Mouse (Mus musculus): ENCODE measurements around the gene Snap25.

Snap25 gene

DNA sequence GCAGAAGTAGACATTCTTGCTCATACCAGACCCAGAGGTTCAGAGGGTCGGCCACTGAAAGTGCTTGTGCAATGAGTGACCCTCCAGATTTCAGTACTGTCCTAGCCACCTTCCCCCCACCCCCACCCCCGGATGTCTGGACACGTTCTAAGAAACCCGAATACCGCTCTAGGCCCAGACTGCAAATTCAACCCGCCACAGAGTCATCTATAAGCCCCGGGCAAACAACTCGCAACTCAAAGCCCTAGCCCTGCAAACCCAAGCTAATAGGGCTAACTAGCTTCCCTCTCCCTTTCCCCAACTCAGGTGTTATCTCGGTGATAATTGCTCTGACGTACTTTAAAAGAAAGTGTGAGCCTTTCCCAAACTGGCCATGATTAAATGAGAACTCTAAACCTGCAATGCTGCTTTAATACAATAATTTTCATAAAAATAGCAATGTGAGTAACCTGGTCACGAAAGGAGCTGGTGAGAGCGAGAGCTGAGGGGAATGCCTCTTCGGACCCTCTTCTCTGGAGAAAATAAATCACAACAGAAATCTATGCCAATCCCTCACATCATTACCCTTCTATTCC lies 725 bp upstream of the Snap25 start:
- DNase-seq (ENCODE audit: inconsistent ontology term): no peak

- peak; percentile 79 for DNase-seq (ENCODE audit: inconsistent ontology term)
Observed at GRCm38 (mm10) chr2:136714008-136714411, 757 bp downstream of the Snap25 start.

DNA sequence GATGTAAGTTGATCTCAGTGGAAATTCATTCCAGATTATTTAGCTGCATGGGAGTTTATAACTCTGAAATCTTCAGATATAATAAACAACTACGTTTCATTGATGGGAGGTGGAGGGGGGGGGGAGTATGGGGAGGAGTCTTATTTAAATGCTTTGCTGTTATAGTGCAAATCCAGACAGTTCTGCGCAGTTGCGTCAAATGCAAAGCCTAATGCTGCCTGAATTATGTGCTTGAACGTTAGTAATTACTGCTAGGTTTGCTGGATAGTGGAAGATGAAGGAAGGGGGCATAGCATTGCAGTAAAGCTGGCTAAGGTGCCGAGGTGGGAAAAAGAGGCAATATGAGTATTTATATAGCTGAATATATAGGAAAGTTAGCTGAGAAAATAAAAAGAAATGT lies 2.3 kb downstream of the Snap25 start:
- DNase-seq (ENCODE audit: inconsistent ontology term): no peak

- no peak for DNase-seq (ENCODE audit: inconsistent ontology term)
Observed at GRCm38 (mm10) chr2:136716400-136716799, 3.1 kb downstream of the Snap25 start.

- DNase-seq (ENCODE audit: inconsistent ontology term): peak; percentile 34
Observed at GRCm38 (mm10) chr2:136720235-136720634, 7.0 kb downstream of the Snap25 start.

GRCm38 (mm10) chr2:136738260-136738659 lies 25.0 kb downstream of the Snap25 start:
- no peak for DNase-seq (ENCODE audit: inconsistent ontology term)

GRCm38 (mm10) chr2:136742230-136742629 lies 29.0 kb downstream of the Snap25 start:
- DNase-seq (ENCODE audit: inconsistent ontology term): no peak

- DNase-seq (ENCODE audit: inconsistent ontology term): peak; percentile 22
Observed at GRCm38 (mm10) chr2:136744683-136745326, 31.6 kb downstream of the Snap25 start.

- DNase-seq (ENCODE audit: inconsistent ontology term): no peak
Observed at GRCm38 (mm10) chr2:136745327-136745994, 32.2 kb downstream of the Snap25 start.

- DNase-seq (ENCODE audit: inconsistent ontology term): no peak
Observed at GRCm38 (mm10) chr2:136753682-136754081, 40.4 kb downstream of the Snap25 start.

GRCm38 (mm10) chr2:136758809-136759551 lies 45.7 kb downstream of the Snap25 start:
- no peak for DNase-seq (ENCODE audit: inconsistent ontology term)

- no peak for DNase-seq (ENCODE audit: inconsistent ontology term)
Observed at GRCm38 (mm10) chr2:136778156-136778555, 64.9 kb downstream of the Snap25 start.

DNA sequence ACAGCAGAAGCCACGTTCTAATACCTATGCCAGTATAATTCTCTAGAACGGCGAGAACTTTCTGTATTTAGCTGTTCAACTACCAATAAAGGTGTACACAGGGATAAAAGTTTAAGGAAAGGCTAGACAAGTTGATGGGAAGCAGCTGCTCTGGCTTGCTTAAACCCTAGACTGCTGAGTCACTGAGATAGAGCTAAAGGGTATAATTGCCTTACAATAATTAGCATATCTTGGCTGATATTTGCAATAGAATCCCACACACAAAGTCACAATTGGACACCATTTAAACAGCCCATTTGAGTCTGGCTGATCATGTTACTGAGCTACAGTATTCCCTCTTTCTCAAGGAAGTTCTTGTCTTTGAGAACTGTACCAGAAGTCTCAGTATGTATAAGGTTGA lies 65.4 kb downstream of the Snap25 start:
- DNase-seq (ENCODE audit: inconsistent ontology term): no peak

DNA sequence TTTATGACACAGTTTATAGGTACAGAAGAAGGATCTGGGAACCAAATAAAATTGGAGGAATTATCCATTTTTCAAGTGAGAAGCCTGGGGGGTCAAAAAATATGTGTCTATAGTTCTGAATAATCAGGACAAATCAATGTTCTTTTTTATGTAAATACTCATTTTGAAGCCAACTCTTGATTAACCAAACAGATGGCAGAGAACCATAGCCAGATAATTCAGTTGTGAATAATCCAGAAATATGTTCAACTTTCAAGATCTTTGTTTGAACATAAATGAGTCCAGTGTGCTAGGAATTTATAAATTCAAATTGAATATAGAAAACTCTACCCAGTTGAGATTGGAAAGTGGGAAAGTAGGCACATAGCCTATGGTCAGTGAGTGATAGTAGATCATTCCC lies 67.0 kb downstream of the Snap25 start:
- peak; percentile 22 for DNase-seq (ENCODE audit: inconsistent ontology term)

GRCm38 (mm10) chr2:136784310-136784709 lies 71.1 kb downstream of the Snap25 start:
- no peak for DNase-seq (ENCODE audit: inconsistent ontology term)

GRCm38 (mm10) chr2:136788379-136788778 lies 75.1 kb downstream of the Snap25 start:
- no peak for DNase-seq (ENCODE audit: inconsistent ontology term)

- no peak for DNase-seq (ENCODE audit: inconsistent ontology term)
Observed at GRCm38 (mm10) chr2:136796518-136796917, 83.3 kb downstream of the Snap25 start.

GRCm38 (mm10) chr2:136798887-136799430 lies 85.7 kb downstream of the Snap25 start:
- DNase-seq (ENCODE audit: inconsistent ontology term): no peak

DNA sequence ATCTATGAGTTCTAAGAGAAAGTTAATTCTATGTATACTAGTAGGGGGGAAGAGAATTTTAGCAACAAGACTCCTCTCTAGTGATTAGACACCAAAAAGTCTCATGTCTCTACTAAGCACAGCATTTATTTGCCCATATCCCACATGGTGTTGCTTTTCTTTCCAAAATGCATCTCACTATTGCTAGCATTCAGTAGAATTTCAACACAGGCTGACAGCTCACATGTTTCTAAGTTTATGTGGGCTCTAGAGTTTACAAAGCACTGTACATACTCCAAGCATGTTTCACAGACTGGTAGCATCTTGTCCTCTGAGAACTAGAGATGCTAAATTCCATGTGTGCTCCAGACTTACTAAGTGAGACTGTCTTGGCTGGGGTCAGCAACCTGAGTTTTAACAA lies 87.8 kb downstream of the Snap25 start:
- no peak for DNase-seq (ENCODE audit: inconsistent ontology term)

- no peak for DNase-seq (ENCODE audit: inconsistent ontology term)
Observed at GRCm38 (mm10) chr2:136802076-136802475, 88.8 kb downstream of the Snap25 start.

DNA sequence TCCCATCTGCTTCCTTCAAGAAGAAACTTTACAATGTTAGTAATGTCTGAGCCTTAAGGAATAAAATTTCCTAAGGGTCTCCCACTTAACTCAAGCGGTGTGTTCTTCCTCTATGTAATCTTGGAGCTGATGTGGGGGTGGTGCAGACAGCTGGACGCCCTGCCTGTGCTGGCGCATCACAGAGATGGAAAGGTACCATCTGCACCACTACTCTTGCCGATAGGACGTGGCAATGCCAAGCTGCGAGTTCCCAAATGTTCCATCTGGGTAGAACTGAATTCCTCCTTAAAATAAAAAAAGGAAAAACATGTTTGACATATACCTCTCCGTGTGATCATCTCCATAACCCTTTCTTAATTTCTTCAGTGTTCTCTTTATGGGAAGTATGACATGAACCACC lies 89.9 kb downstream of the Snap25 start:
- DNase-seq (ENCODE audit: inconsistent ontology term): no peak

Data from Muller cell, postnatal 12 days (primary cell).